ENCODE assay signal across 17 mouse cellular contexts in the genomic region with DNA sequence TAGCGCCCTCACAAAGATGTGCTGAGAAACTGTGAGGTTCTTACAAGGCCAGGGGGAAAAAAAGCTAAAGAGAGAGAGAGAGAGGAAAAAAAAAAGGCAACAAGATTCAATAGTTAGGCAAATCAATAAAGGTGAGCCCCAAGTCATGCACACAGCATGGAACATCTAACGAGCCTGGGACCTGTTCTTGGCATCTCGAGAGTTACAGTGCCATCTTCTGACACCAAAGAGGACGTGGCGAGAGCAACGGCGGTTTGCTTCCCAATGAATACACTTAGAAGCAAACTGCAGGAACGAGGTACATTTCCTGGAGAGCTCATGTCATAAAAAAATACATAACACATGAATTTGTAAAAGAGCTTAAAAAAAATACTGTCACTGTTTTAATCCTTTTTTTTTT. TPM values are rescaled to one million over a fixed set of nuclear protein-coding genes. Genes with fewer than 3 reads are reported as not detected.
A peak's percentile ranks its signal among the peaks of the same experiment; 100 is the strongest.
DNase-seq lines count a peak whose midpoint lies in the region; ATAC-seq and TF ChIP-seq lines count a peak whose summit lies in the region.
"Had no signal": no experiment of that assay in that cellular context is flagged by ENCODE, and none has a peak within 500 bp of the region (broad histone marks: within the 10 kb centered on the region; RNA-seq: fewer than 3 reads in every experiment).

No protein-coding gene starts in this region.

- no peak overlapping the region for H3K27ac ChIP-seq in gastrocnemius, adult 2 months
- no peak overlapping the region for H3K27ac ChIP-seq in layer of hippocampus, adult 2 months
- no peak overlapping the region for H3K27ac ChIP-seq in midbrain, embryonic 14.5 days (replicated peaks; ENCODE audit: low read depth, low read length)
- no peak overlapping the region for H3K27ac ChIP-seq in midbrain, embryonic 13.5 days
- H3K27ac ChIP-seq in small intestine, adult 2 months (ENCODE audit: insufficient read depth, low read depth, low read length) = no peak overlapping the region
- H3K27ac ChIP-seq: kidney, embryonic 15.5 days; limb, embryonic 12.5 days; lung, embryonic 15.5 days; neural tube, embryonic 13.5 days had no signal

- WGBS in midbrain, embryonic 14.5 days = 70% methylated on average over 8 of the region's 8 CpGs
- 73% methylated on average over 8 of the region's 8 CpGs for WGBS in midbrain, embryonic 13.5 days
- WGBS in small intestine, adult 2 months = 54% methylated on average over 8 of the region's 8 CpGs

- H3K9me3 ChIP-seq in midbrain, embryonic 14.5 days (ENCODE audit: control insufficient read depth, low read length) = no peaks in the 10 kb centered on the region
- H3K9me3 ChIP-seq in midbrain, embryonic 13.5 days = no peaks in the 10 kb centered on the region
- H3K9me3 ChIP-seq: kidney, embryonic 15.5 days; limb, embryonic 12.5 days; lung, embryonic 15.5 days; megakaryocyte, embryonic 14.5 days; neural tube, embryonic 13.5 days had no signal

- intact Hi-C loops in gastrocnemius, adult 2 months (cut with DNase I) = loop anchor here (1.0 kb wide), 1 partner anchor 106 kb away; no protein-coding TSS in a partner anchor

- no peak for ATAC-seq in midbrain, embryonic 14.5 days (ENCODE audit: low FRiP score, low TSS enrichment)
- ATAC-seq in midbrain, embryonic 13.5 days = no peak
- ATAC-seq: inflammation-experienced regulatory T-cells, adult 6 months had no signal

- DNase-seq in gastrocnemius, adult 2 months = no peak
- DNase-seq in gastrocnemius, adult 8-10 months (ENCODE audit: low spot score in 2 of 2) = no peak
- no peak for DNase-seq in layer of hippocampus, adult 2 months (ENCODE audit: low spot score in 2 of 2)
- DNase-seq in layer of hippocampus, adult 9-10 months (ENCODE audit: low spot score) = no peak
- peak; percentile 64 for DNase-seq in midbrain, embryonic 14.5 days
- DNase-seq in urinary bladder, postnatal 10 days (ENCODE audit: low spot score) = no peak
- DNase-seq: cerebellum, postnatal 10 days; right cerebral cortex, postnatal 4 days; thymus, postnatal 36 days had no signal

- TF ChIP-seq POLR2A in small intestine, adult 2 months (IDR thresholded peaks at IDR 0.05; ENCODE audit: low read depth, low read length) = no peak

- no peak overlapping the region for H3K9ac ChIP-seq in midbrain, embryonic 14.5 days (replicated peaks; ENCODE audit: low read length)
- H3K9ac ChIP-seq in midbrain, embryonic 13.5 days (replicated peaks) = no peak overlapping the region
- H3K9ac ChIP-seq: kidney, embryonic 15.5 days; limb, embryonic 12.5 days; lung, embryonic 15.5 days; neural tube, embryonic 13.5 days had no signal

- H3K27me3 ChIP-seq in midbrain, embryonic 14.5 days (ENCODE audit: control insufficient read depth, insufficient read depth, low read length) = no peaks in the 10 kb centered on the region
- H3K27me3 ChIP-seq in midbrain, embryonic 13.5 days = no peaks in the 10 kb centered on the region
- H3K27me3 ChIP-seq in small intestine, adult 2 months (ENCODE audit: control insufficient read depth, insufficient read depth, low read length) = no peaks in the 10 kb centered on the region
- H3K27me3 ChIP-seq: kidney, embryonic 15.5 days; limb, embryonic 12.5 days; lung, embryonic 15.5 days; megakaryocyte, embryonic 14.5 days; neural tube, embryonic 13.5 days had no signal

- no peak overlapping the region for H3K4me3 ChIP-seq in gastrocnemius, adult 2 months
- no peak overlapping the region for H3K4me3 ChIP-seq in layer of hippocampus, adult 2 months
- no peak overlapping the region for H3K4me3 ChIP-seq in midbrain, embryonic 14.5 days (replicated peaks; ENCODE audit: low read depth, low read length)
- no peak overlapping the region for H3K4me3 ChIP-seq in midbrain, embryonic 13.5 days (replicated peaks)
- no peak overlapping the region for H3K4me3 ChIP-seq in small intestine, adult 2 months (ENCODE audit: low read depth, low read length)
- H3K4me3 ChIP-seq: kidney, embryonic 15.5 days; limb, embryonic 12.5 days; lung, embryonic 15.5 days; megakaryocyte, embryonic 14.5 days; neural tube, embryonic 13.5 days had no signal

- H3K4me2 ChIP-seq in midbrain, embryonic 14.5 days (ENCODE audit: low read length) = no peak overlapping the region
- H3K4me2 ChIP-seq in midbrain, embryonic 13.5 days (replicated peaks) = no peak overlapping the region
- H3K4me2 ChIP-seq: kidney, embryonic 15.5 days; limb, embryonic 12.5 days; lung, embryonic 15.5 days; neural tube, embryonic 13.5 days had no signal

- TF ChIP-seq CTCF in gastrocnemius, adult 2 months (IDR thresholded peaks at IDR 0.05) = peak; percentile 39; the same call in 1 of the 2 replicates
- peak; percentile 59 for TF ChIP-seq CTCF in layer of hippocampus, adult 2 months (conservative IDR thresholded peaks at IDR 0.05)
- TF ChIP-seq CTCF in small intestine, adult 2 months (IDR thresholded peaks at IDR 0.05; ENCODE audit: extremely low read depth, insufficient read length, insufficient replicate concordance, low read depth, low read length) = peak; percentile 24; the same call in 1 of the 2 replicates

- peaks cover 91% of the 10 kb centered on the region for H3K36me3 ChIP-seq in midbrain, embryonic 14.5 days (ENCODE audit: control insufficient read depth, insufficient read depth, low read length)
- H3K36me3 ChIP-seq in midbrain, embryonic 13.5 days = peaks cover 92% of the 10 kb centered on the region
- H3K36me3 ChIP-seq in small intestine, adult 2 months (ENCODE audit: control insufficient read depth, insufficient read depth, low read length) = peaks cover 63% of the 10 kb centered on the region

- no peaks in the 10 kb centered on the region for H3K4me1 ChIP-seq in midbrain, embryonic 14.5 days (ENCODE audit: control insufficient read depth, insufficient read depth, low read length)
- no peaks in the 10 kb centered on the region for H3K4me1 ChIP-seq in midbrain, embryonic 13.5 days (replicated peaks)
- H3K4me1 ChIP-seq in small intestine, adult 2 months (ENCODE audit: control insufficient read depth, insufficient read depth, insufficient read length, low read length) = no peaks in the 10 kb centered on the region
- H3K4me1 ChIP-seq: kidney, embryonic 15.5 days; limb, embryonic 12.5 days; lung, embryonic 15.5 days; megakaryocyte, embryonic 14.5 days; neural tube, embryonic 13.5 days had no signal

RNA-seq across cellular contexts. Expression of gene Cfap20, which starts 17.8 kb away (rescaled TPM):
- total RNA-seq in gastrocnemius, adult 2 months (2021) = 1 to 10 TPM; 6.5 TPM
- 1 to 10 TPM; 3.6 to 6.4 (median 5.3) TPM for total RNA-seq in gastrocnemius, adult 8-10 months (2022)
- total RNA-seq in layer of hippocampus, adult 2 months (2021) = 10 to 100 TPM; 53.8 to 59.9 TPM
- polyA plus RNA-seq in midbrain, embryonic 14.5 days (2014; fragmentation: Nextera tagmentation; extraction: Ambion mirVana) = 133 TPM in 2 replicates
- polyA plus RNA-seq in midbrain, embryonic 13.5 days (2015; fragmentation: Nextera tagmentation; extraction: Ambion mirVana) = 130 and 135 TPM in 2 replicates
- 25.6 and 33.3 TPM in 2 replicates for polyA plus RNA-seq in small intestine, adult 2 months (2012; rRNA removed)

RNA-seq across cellular contexts. Expression of gene Csnk2a2, which starts 37.3 kb away (rescaled TPM):
- total RNA-seq in gastrocnemius, adult 2 months (2021) = 10 to 100 TPM; 23.1 to 23.7 TPM
- total RNA-seq in gastrocnemius, adult 8-10 months (2022) = 10 to 100 TPM; 19.8 to 24.9 (median 22.2) TPM
- 10 to 100 TPM; 74.6 to 81.6 TPM for total RNA-seq in layer of hippocampus, adult 2 months (2021)
- polyA plus RNA-seq in midbrain, embryonic 14.5 days (2014; fragmentation: Nextera tagmentation; extraction: Ambion mirVana) = 18.8 and 19.1 TPM in 2 replicates
- 9.9 and 11.2 TPM in 2 replicates for polyA plus RNA-seq in midbrain, embryonic 13.5 days (2015; fragmentation: Nextera tagmentation; extraction: Ambion mirVana)
- 6.0 and 8.2 TPM in 2 replicates for polyA plus RNA-seq in small intestine, adult 2 months (2012; rRNA removed)

Comparison
In these comparisons a context has a peak if more than half of its experiments do, and no peak if none do; other contexts are left out.
1. RNA of gene Cfap20, which starts 17.8 kb away (total RNA-seq): 53.8 to 59.9 TPM in layer of hippocampus, adult 2 months; 6.5 TPM in gastrocnemius, adult 2 months and 3.6 to 6.4 TPM in gastrocnemius, adult 8-10 months; every median in the first group is over 4 times any median in the second.
2. Peak in every context shown above with its lines, with median percentiles within 50 percentile points of each other: CTCF ChIP-seq.